Mouse (Mus musculus) neural tube, embryonic 11.5 days (tissue): ENCODE results near the gene Pcyt2. TPM values are rescaled to one million over a fixed set of nuclear protein-coding genes. Genes with fewer than 3 reads are reported as not detected.
A peak's percentile ranks its signal among the peaks of the same experiment; 100 is the strongest.

ENCODE experiments used
- ATAC-seq: fragments of 200-750 bp; cut with Nextera tagmentation; 2 replicates; pipeline ENCODE4 v1.8.0; 2017; ENCODE audit warnings: moderate number of reproducible peaks, mild to moderate bottlenecking, moderate TSS enrichment, moderate library complexity; ENCODE audit not compliant: insufficient read depth, low FRiP score, low TSS enrichment
- DNase-seq: peaks from one replicate; pipeline ENCODE4 v3.0.0-alpha.2; 2015; ENCODE audit warnings: low spot score
- H3K27ac ChIP-seq: fragments of 300-500 bp; sonication (generic); 2 replicates; pipeline ENCODE4 v1.5.1; 2014; ENCODE audit warnings: low read depth, mild to moderate bottlenecking, low read length
- H3K27me3 ChIP-seq: fragments of 300-500 bp; sonication (generic); 2 replicates; pipeline ENCODE4 v1.6.1; 2014; ENCODE audit warnings: mild to moderate bottlenecking, low read length, mixed read lengths; ENCODE audit not compliant: control insufficient read depth, insufficient read depth
- H3K36me3 ChIP-seq: fragments of 300-500 bp; sonication (generic); 2 replicates; pipeline ENCODE4 v1.6.1; 2014; ENCODE audit warnings: mild to moderate bottlenecking, low read length, moderate library complexity, mixed read lengths; ENCODE audit not compliant: control insufficient read depth, insufficient read depth
- H3K4me1 ChIP-seq: fragments of 300-500 bp; sonication (generic); 2 replicates; pipeline ENCODE4 v1.6.1; 2014; ENCODE audit warnings: low read length, mixed read lengths; ENCODE audit not compliant: control insufficient read depth, insufficient read depth
- H3K4me2 ChIP-seq: fragments of 300-500 bp; sonication (generic); 2 replicates; pipeline ENCODE4 v1.6.1; 2014; ENCODE audit warnings: low read depth, mild to moderate bottlenecking, moderate library complexity
- H3K4me3 ChIP-seq: fragments of 300-500 bp; sonication (generic); 2 replicates; pipeline ENCODE4 v1.5.1; 2014; ENCODE audit warnings: low read depth, low read length
- H3K9ac ChIP-seq: fragments of 300-500 bp; sonication (generic); 2 replicates; pipeline ENCODE4 v1.6.1; 2014; ENCODE audit warnings: mild to moderate bottlenecking, low read length
- H3K9me3 ChIP-seq: fragments of 300-500 bp; sonication (generic); 2 replicates; pipeline ENCODE4 v1.6.1; 2016; ENCODE audit warnings: low read length; ENCODE audit not compliant: control insufficient read depth
- WGBS: fragments of 180-500 bp; shearing (Covaris S2); extraction: QIAGEN DNeasy Blood & Tissue Kit; methylation state at CpG from one replicate; pipeline ENCODE4 v1.1.7; 2014; 5-methylcytosine and 5-hydroxymethylcytosine counted together
- polyA plus RNA-seq: library from polyadenylated mRNA; unstranded; fragments of >200 nt; fragmentation: Nextera tagmentation; extraction: Ambion mirVana; gene quantifications from 2 replicates; pipeline ENCODE4 v1.2.1, GENCODE M21; 2014

Gene Pcyt2
- polyA plus RNA-seq, 1 experiment from 2014 or later, result 118 TPM

GRCm38 (mm10) chr11:120613481-120613972, 4.2 kb downstream of the Pcyt2 start:
- Histone ChIP-seq H3K9me3 (no peaks in the 10 kb centered on the region), H3K4me3 (no peak overlapping the region), H3K36me3 (peaks cover 11% of the 10 kb centered on the region), H3K27me3 (no peaks in the 10 kb centered on the region), H3K4me2 (no peak overlapping the region), H3K27ac (no peak overlapping the region), H3K4me1 (peaks cover 13% of the 10 kb centered on the region), H3K9ac (no peak overlapping the region)
- ATAC-seq, result no peak
- WGBS, result 88% methylated on average over 10 of the region's 10 CpGs
- DNase-seq, result no peak

- Histone ChIP-seq H3K4me3 (no peak overlapping the region), H3K4me1 (peaks cover 18% of the 10 kb centered on the region), H3K27me3 (0 out of 2 replicates have a peak, but pooled peaks cover 2% of the 10 kb centered on the region), H3K9ac (no peak overlapping the region), H3K36me3 (peaks cover 9% of the 10 kb centered on the region), H3K27ac (no peak overlapping the region), H3K4me2 (no peak overlapping the region), H3K9me3 (no peaks in the 10 kb centered on the region)
- no peak for ATAC-seq
- peak; percentile 65 for DNase-seq
- 48% methylated on average over 6 of the region's 6 CpGs for WGBS
These were observed 5.0 kb downstream of the Pcyt2 start for GRCm38 (mm10) chr11:120612763-120613162.

- H3K9ac ChIP-seq, result no peak overlapping the region
- DNase-seq (no peak), ATAC-seq (no peak)
- H3K9me3 ChIP-seq, result no peaks in the 10 kb centered on the region
- H3K4me3 ChIP-seq, result no peak overlapping the region
- 0 out of 2 replicates have a peak, but pooled peaks cover 2% of the 10 kb centered on the region for H3K27me3 ChIP-seq
- H3K4me2 ChIP-seq, result no peak overlapping the region
- no peak overlapping the region for H3K27ac ChIP-seq
- WGBS, result 93% methylated on average over 9 of the region's 9 CpGs
- peaks cover 9% of the 10 kb centered on the region for H3K4me1 ChIP-seq
- H3K36me3 ChIP-seq, result peaks cover 11% of the 10 kb centered on the region
These were observed 7.2 kb downstream of the Pcyt2 start for GRCm38 (mm10) chr11:120610477-120611046.

GRCm38 (mm10) chr11:120609250-120609649, 8.5 kb downstream of the Pcyt2 start:
- DNase-seq, result no peak
- no peak overlapping the region for H3K27ac ChIP-seq

GRCm38 (mm10) chr11:120608241-120609034, 9.3 kb downstream of the Pcyt2 start, which contains the start of gene Npb:
TSS of gene Npb (plus strand) at chr11:120608477.
- DNase-seq, result no peak
- Histone ChIP-seq H3K4me1 (peaks cover 9% of the 10 kb centered on the region; the same call in 1 of the 2 replicates), H3K9me3 (no peaks in the 10 kb centered on the region), H3K36me3 (peaks cover 14% of the 10 kb centered on the region), H3K9ac (peak within 1 kb of the TSS; percentile 47), H3K4me3 (peak within 1 kb of the TSS; percentile 21), H3K27ac (no peak within 1 kb of the TSS), H3K4me2 (peak within 1 kb of the TSS; percentile 44), H3K27me3 (0 out of 2 replicates have a peak, but pooled peaks cover 2% of the 10 kb centered on the region)
- ATAC-seq, result no peak
- WGBS, result 6% methylated on average over 44 of the region's 45 CpGs

More at GRCm38 (mm10) chr11:120609250-120609649, 8.5 kb downstream of the Pcyt2 start:
- Histone ChIP-seq H3K36me3 (peaks cover 14% of the 10 kb centered on the region), H3K4me3 (no peak overlapping the region), H3K9ac (no peak overlapping the region), H3K9me3 (no peaks in the 10 kb centered on the region), H3K27me3 (0 out of 2 replicates have a peak, but pooled peaks cover 2% of the 10 kb centered on the region), H3K4me2 (no peak overlapping the region), H3K4me1 (peaks cover 9% of the 10 kb centered on the region; the same call in 1 of the 2 replicates)
- ATAC-seq, result no peak
- 34% methylated on average over 8 of the region's 8 CpGs for WGBS

- H3K9me3 ChIP-seq, result no peaks in the 10 kb centered on the region
- WGBS, result 77% methylated on average over 4 of the region's 4 CpGs
- no peak overlapping the region for H3K4me2 ChIP-seq
- H3K27ac ChIP-seq, result no peak overlapping the region
- no peak for ATAC-seq
- H3K36me3 ChIP-seq, result peaks cover 17% of the 10 kb centered on the region
- no peak overlapping the region for H3K9ac ChIP-seq
- H3K27me3 ChIP-seq, result 0 out of 2 replicates have a peak, but pooled peaks cover 2% of the 10 kb centered on the region
- no peak overlapping the region for H3K4me3 ChIP-seq
- no peak for DNase-seq
- H3K4me1 ChIP-seq, result peaks cover 9% of the 10 kb centered on the region; the same call in 1 of the 2 replicates
These were observed 11.0 kb downstream of the Pcyt2 start for GRCm38 (mm10) chr11:120606764-120607163.

GRCm38 (mm10) chr11:120605667-120606066, 12.1 kb downstream of the Pcyt2 start:
- no peak overlapping the region for H3K4me3 ChIP-seq
- H3K9me3 ChIP-seq, result no peaks in the 10 kb centered on the region
- H3K27me3 ChIP-seq, result 0 out of 2 replicates have a peak, but pooled peaks cover 2% of the 10 kb centered on the region
- H3K4me2 ChIP-seq, result no peak overlapping the region
- peaks cover 9% of the 10 kb centered on the region; the same call in 1 of the 2 replicates for H3K4me1 ChIP-seq
- no peak overlapping the region for H3K27ac ChIP-seq
- no peak overlapping the region for H3K9ac ChIP-seq
- WGBS, result 95% methylated on average over 7 of the region's 7 CpGs
- no peak for DNase-seq
- no peak for ATAC-seq
- H3K36me3 ChIP-seq, result peaks cover 12% of the 10 kb centered on the region

GRCm38 (mm10) chr11:120603545-120603944, 14.2 kb downstream of the Pcyt2 start:
- H3K4me2 ChIP-seq, result no peak overlapping the region
- DNase-seq (no peak), ATAC-seq (no peak)
- H3K27me3 ChIP-seq, result 0 out of 2 replicates have a peak, but pooled peaks cover 2% of the 10 kb centered on the region
- H3K4me1 ChIP-seq, result peaks cover 10% of the 10 kb centered on the region; the same call in 1 of the 2 replicates
- H3K9ac ChIP-seq, result no peak overlapping the region
- WGBS, result 80% methylated on average over 2 of the region's 2 CpGs
- H3K4me3 ChIP-seq, result no peak overlapping the region
- H3K9me3 ChIP-seq, result no peaks in the 10 kb centered on the region
- H3K27ac ChIP-seq, result no peak overlapping the region
- peaks cover 10% of the 10 kb centered on the region for H3K36me3 ChIP-seq
